Mouse (Mus musculus): ENCODE results near the gene Ap1b1.

DNA sequence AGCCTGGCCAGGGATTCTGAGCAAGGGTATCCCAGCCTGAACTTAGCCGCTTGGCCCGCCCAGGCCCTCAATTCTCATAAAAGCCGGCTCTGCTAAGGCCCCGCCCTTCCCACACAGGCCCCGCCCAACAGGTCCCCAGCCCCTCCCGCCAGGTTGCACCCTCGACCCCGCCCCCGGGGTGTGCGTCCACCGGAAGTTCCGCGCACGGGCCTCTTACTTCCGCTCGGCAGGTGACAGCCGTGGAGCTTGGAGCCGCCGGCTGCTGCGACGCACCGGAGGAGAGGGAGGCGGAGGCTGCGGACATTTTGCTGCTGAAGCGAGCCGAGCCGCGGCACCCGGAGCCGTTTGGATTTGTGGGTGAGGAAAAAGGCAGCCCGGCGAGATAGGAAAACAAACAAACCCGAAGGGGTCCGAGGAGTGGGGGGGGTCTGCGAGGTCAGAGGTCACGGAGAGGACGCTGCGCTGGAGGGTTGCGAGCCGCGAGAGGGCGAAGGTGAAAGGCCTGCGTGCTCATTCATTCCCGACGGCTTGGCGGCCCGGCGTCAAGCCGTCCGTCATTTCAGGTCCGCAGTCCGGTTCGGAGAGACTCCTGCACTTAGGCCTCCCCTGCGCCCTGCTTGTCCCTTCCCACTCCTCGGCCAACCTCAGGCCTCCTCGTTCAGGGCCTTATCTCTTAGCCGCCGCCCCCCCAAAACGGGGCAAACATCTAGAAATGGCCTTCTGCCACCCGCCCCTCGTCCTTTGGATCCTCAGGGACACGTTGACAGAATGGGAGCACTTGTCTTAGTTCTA, at the start of gene Ap1b1:
- TF ChIP-seq POLR2A (IDR thresholded peaks at IDR 0.05; ENCODE audit: borderline replicate concordance, low read depth, low read length) = no peak
- no peak for TF ChIP-seq CTCF (IDR thresholded peaks at IDR 0.05; ENCODE audit: low read depth, low read length)

All from bone marrow macrophage, adult 2 months (primary cell).